Mouse (Mus musculus) central nervous system, embryonic 18 days (tissue): Measurements from ENCODE around the gene Olfr821. TPM values are rescaled to one million over a fixed set of nuclear protein-coding genes. Genes with fewer than 3 reads are reported as not detected.

Experiments used
- polyA plus RNA-seq: library from polyadenylated mRNA; depleted of rRNA; stranded (reverse); fragments of >200 nt; gene quantifications from 2 replicates; pipeline ENCODE4 v1.2.3, GENCODE M21; 2012; rRNA removed

Gene Olfr821
- not detected in 2 replicates for polyA plus RNA-seq

GRCm38 (mm10) chr10:130030048-130030447, at the start of gene Olfr821:
TSS of gene Olfr821 (plus strand) at chr10:130030348.

DNA sequence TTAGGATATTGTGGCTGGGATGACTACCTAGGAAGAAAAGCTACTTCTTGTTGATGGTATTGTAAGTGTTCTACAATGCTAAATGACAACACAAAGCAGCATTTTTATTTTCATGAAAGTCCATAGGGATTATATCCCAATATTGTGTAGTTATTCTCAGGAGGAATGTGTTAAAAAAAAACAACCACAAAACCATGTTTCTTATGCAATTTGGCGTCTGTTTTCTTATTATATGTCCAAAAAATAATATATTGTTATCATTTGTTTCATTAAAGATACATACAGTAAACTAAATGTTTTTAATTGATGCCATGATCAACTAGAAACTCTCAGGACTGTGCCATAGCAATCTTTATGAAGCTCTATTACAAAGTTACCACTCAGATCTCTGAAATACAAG, 45.2 kb upstream of the Olfr821 start, which contains the start of gene Gm10310:
Gene Gm10310, minus strand, starts transcription at position 101 of the 400 bp plus-strand sequence.

DNA sequence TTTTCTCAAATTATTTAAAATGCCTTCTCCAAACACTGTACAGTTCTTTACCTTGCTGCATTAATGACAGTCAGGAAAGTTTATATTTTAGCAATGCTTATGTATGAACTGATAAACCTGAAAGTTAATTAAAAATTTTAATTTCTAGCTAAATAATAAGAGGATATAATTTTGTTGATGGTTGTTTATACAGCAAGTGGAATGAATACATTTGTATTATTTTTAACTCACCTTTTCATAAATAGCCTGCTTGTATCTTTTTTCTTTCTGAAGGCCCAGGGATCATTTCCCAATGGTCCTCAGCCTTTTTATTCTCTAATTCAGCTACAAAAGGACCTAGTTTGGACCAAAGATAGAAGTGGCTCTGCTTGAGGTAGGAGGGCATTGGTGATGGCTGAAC, 17.8 kb upstream of the Olfr821 start, which contains the start of gene Olfr820:
Gene Olfr820, plus strand, starts transcription at position 301 of the 400 bp plus-strand sequence.

GRCm38 (mm10) chr10:130070910-130071309, 40.8 kb downstream of the Olfr821 start, which contains the start of gene Olfr822:
TSS of gene Olfr822 (plus strand) at chr10:130071210.

Other genes with a start within 250 kb of the Olfr821 start
- gene Olfr810, start 235.4 kb upstream of the Olfr821 start, polyA plus RNA-seq = not detected in 2 replicates
- not detected in 2 replicates for gene Olfr811, start 226.0 kb upstream of the Olfr821 start, polyA plus RNA-seq
- not detected in 2 replicates for gene Olfr812, start 184.3 kb upstream of the Olfr821 start, polyA plus RNA-seq
- gene Olfr813, start 175.0 kb upstream of the Olfr821 start, polyA plus RNA-seq = not detected in 2 replicates
- not detected in 2 replicates for gene Olfr814, start 150.5 kb upstream of the Olfr821 start, polyA plus RNA-seq
- gene Olfr815, start 124.5 kb upstream of the Olfr821 start, polyA plus RNA-seq = not detected in 2 replicates
- not detected in 2 replicates for gene Olfr816, start 114.8 kb upstream of the Olfr821 start, polyA plus RNA-seq
- not detected in 2 replicates for gene Olfr818, start 81.2 kb upstream of the Olfr821 start, polyA plus RNA-seq
- gene Olfr819, start 63.1 kb upstream of the Olfr821 start, polyA plus RNA-seq = not detected in 2 replicates
- gene Olfr247, start 54.2 kb upstream of the Olfr821 start, polyA plus RNA-seq = not detected in 2 replicates
- gene Gm10310, start 45.3 kb upstream of the Olfr821 start, polyA plus RNA-seq = not detected in 2 replicates
- gene Olfr820, start 17.7 kb upstream of the Olfr821 start, polyA plus RNA-seq = not detected in 2 replicates
- not detected in 2 replicates for gene Olfr822, start 40.9 kb downstream of the Olfr821 start, polyA plus RNA-seq
- gene Olfr823, start 85.0 kb downstream of the Olfr821 start, polyA plus RNA-seq = not detected in 2 replicates
- not detected in 2 replicates for gene Olfr824, start 99.7 kb downstream of the Olfr821 start, polyA plus RNA-seq
- gene Olfr825, start 136.4 kb downstream of the Olfr821 start, polyA plus RNA-seq = not detected in 2 replicates
- not detected in 2 replicates for gene Olfr826, start 153.8 kb downstream of the Olfr821 start, polyA plus RNA-seq
- not detected in 2 replicates for gene Olfr827, start 184.1 kb downstream of the Olfr821 start, polyA plus RNA-seq
- 0.52 and 1.3 TPM in 2 replicates for gene Neurod4, start 249.9 kb downstream of the Olfr821 start, polyA plus RNA-seq